Mouse (Mus musculus): ENCODE data around the gene Mgat4c.

Gene Mgat4c

DNA sequence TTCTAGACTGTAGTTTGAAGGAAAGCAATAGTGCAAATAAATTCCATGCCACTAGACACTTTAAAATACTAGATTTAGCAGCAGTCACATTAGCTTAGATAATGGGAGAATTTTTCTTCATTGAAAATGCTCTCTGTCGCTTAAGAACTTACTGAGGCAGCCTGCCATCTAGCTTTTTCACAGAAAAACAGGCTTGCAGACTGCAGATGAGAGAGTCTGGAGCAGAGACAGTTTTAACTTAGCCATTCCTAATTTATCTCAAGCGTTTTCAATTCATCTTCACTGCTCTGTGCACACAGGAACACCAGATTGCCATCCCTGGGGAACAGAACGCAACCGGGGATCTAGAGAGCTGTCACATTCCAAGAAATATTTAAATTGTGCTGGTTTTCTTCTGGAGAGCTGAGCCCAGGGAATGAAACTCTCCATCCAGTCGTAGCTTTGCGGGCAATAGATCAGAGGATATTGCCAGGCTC is at the start of gene Mgat4c:
Gene Mgat4c (plus strand): TSS at position 51 of the 476 bp plus-strand sequence.
- DNase-seq (ENCODE audit: extremely low spot score) = no peak

DNA sequence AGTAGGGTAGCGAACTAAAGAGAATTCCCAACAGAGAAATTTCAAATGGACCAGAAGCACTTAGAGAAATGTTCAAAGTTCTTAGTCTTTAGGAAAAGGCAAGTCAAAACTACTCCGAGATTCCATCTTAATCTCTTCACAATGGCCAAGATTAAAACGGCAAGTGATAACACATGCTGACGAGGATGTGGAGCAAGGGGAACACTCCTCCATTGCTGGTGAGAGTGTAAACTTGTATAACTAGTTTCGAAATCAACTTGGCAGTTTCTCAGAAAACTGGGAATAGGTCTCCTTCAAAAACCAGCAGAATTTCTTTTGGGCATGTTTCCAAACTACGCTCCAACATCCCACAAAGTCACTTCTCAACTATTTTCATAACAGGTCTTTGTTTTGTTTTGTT is 46.0 kb upstream of the Mgat4c start:
- no peak for DNase-seq (ENCODE audit: extremely low spot score)

DNA sequence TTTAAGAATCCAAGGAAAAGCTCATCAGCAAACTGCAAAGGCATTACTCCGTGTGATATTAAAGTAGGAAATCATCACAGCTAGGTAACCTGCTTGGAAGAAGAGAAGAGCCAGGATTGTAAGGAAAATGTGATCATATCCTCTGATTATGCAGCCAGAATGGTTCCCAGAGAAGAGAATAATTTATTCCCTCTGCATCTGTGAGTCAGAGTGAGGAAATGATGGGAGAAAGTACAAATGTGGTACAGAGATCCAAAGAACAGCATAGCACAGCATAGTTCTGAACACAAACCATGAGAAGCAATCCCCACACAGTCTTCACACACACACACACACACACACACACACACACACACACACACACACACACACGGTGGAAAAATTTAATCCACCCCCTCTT is 40.2 kb upstream of the Mgat4c start:
- DNase-seq (ENCODE audit: extremely low spot score) = no peak

DNA sequence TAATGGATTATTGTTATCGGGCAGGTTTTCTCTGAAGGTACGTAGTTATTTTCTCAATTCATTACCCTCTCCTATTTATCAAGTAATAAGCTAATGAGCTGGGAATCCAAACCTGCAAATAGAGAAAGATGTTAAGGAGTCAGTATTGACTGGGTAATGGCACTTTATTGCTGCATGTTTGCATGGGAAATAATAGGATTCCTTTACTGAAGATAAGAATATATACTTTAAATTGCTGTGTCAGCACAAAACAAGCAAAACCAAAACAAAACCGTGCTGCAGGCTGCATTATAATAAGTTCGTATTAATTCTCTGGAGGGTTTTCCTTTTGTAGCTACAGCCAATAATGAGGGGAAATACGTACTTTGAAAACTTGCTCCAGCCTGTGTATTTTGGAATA is 627 bp downstream of the Mgat4c start:
- no peak for DNase-seq (ENCODE audit: extremely low spot score)

DNA sequence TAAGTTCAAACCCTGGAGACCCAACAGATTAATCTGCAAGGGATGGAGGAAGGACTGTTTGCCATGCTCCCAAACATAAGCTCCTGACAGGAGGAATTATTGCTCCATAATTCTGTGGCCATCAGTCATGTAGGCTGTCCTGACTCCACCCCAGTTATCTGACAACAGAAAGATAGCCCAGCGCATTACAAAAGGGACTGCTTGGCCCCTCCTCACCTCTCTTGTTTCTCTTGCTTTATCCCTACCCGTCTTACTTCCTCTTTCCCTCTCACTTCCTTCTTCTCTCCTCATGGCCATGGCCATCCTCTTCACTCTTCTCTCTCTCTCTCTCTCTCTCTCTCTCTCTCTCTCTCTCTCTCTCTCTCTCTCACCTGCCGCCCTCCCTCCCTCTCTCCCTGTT is 80.5 kb downstream of the Mgat4c start:
- DNase-seq (ENCODE audit: extremely low spot score) = no peak

DNA sequence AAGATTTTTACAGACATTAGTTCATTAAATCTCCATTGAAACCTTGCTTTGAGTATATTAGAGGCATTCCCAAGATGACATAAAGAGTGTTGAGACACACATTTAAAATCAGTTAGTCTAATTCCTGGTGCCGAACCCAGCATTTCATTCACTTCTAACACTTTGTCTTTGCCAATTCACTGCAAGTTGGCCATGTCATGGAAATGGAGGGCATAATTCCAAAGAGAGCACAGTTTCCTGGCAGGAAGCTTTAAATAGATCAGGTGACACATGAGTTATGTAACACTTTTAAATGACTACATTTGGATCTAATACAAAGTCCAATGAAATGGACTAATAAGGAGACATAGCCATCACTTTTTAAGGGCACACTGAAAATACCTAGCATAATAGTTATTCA is 89.4 kb downstream of the Mgat4c start:
- DNase-seq (ENCODE audit: extremely low spot score) = no peak

DNA sequence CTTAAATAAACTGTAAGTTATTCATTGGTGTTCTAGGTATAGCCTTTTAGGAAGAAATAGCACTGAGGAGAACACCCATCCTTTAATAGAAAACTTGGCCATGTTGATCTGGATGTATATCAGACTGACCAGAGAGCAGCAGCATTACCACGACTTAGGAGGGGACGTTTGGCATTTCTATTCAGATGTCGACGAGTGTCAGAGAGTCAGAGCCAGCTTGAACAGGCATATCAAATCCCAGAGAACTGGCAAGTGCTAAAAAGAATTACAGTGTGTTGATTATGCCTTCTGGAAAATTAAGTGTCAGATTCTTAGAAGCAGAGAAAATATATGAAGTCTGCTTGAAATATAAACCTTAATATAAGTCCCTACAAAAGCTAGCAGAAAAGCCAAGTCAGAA is 89.9 kb downstream of the Mgat4c start:
- DNase-seq (ENCODE audit: extremely low spot score) = no peak

DNA sequence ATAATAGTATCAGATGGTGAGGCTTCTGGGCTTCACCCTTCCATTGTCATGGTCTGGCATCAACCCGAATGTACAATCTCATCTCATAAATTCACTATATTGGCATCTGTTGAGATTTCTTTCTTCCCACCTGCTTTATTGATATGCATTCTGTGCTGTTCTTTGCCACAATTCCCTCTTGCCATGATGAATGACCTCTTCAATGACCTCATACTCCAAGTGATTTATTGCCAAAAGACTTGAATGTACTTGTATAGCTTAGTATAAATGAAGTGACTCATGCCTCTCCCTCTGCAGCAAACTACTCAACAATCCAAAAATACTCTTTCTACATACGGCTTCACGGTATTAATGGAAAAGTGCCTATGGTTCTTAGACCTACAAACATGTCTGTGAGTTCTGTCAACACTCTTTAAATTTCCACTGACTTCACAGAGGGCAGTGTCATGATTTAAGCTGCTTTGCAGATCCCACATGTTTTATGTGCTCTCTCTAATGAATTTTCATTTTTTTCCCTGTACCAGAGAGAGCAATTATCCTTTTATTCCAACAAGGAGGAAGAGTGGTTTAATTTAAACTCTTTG is 102.0 kb downstream of the Mgat4c start:
- no peak for DNase-seq (ENCODE audit: extremely low spot score)

DNA sequence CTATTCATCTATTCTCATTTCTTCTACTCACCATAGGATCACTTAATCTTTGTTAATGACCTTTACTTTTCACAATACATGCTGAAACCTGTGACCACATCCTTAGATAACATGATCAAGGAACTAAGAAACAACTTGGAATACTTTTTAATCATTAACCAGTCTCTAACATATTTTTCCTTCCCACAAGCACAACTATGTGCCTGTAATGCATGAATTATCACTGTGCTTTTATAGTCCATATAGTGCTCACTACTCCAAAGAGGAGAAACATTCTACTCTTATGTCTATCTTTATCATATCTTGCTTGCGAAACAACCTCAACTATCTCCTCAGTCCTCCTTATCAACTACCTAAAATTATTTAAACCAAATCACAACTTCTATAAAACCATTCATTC is 114.2 kb downstream of the Mgat4c start:
- no peak for DNase-seq (ENCODE audit: extremely low spot score)

DNA sequence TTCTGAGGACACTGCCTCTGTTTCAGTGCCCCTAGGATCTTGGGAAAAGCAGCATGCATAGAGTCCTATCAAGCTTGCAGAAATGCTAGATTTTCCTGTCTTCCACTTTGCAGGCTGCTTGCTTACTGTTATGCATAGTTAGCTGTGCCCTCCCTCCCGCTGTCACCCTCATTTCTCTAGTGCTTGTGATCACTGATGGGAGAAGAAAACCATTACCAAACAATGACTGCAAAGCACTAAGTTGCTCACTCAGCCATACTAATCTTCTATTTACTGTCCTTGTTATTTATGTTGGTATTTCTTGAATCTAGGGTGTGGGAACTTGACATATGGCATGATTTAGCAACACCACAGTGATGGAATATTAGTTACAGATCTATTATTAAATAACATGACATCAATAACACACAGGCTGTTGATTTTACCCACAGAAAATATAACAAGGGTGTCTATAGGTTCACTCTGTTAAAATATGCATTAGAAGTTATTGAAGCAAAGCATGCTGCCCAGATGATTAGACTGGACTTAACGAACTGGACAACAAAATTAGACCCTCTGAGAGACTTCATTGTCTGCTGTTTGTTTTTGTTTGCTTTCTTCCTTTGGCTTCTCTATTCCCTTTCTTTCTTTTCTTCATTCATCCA is 117.7 kb downstream of the Mgat4c start:
- DNase-seq (ENCODE audit: extremely low spot score) = no peak

DNA sequence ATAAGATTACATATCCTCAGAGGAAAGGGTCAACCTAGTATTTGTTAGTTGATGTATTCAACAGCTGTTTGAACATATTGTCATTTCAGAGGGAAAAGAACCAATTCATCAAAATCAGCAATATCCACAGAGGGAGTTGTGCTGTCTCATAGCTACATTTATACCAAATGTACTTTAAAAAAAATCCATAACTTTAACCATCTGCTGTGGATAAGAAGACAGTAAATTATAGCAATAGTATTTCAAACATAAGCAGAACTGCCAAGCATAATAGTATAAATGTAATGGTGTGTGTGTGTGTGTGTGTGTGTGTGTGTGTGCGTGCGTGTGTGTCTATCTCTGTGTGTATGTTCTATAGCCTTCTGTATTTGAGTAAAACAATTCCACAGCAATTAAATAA is 127.5 kb downstream of the Mgat4c start:
- DNase-seq (ENCODE audit: extremely low spot score) = no peak

DNA sequence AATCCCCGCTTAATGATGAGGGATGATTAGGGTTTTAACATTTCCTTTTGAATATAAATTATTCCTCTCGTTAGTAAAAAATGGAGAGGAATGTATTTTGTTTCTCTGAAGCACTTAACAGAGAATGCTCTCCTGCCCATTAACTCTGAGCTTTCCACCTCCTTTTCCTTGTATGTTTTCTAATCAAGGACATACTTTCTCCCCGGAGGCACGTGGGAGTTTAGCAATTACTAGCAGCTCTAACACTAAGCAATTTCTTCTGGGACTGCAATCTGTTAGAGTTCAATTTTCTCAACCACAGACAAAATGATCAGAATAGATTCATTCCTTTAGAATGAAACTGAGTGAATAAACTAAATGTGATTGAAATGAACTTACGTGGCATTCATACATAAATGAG is 135.6 kb downstream of the Mgat4c start:
- no peak for DNase-seq (ENCODE audit: extremely low spot score)

DNA sequence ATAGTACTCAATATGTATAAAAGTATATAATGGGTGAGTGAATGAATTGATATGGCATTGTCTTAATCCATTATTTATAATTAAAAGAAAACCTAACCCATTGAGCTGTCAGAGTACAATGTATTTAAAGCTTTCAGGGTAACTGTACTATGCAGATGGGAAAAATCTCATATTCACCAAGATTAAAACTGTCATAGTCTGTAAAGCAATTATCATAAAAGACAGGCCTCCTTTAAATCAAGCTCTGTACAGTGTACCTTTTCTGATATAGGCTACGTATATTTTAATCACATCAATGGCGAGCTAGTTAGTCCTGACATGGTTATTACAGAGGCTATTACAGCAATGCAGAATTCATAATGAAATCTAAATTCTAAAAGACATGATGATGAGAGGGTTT is 146.7 kb downstream of the Mgat4c start:
- DNase-seq (ENCODE audit: extremely low spot score) = no peak

DNA sequence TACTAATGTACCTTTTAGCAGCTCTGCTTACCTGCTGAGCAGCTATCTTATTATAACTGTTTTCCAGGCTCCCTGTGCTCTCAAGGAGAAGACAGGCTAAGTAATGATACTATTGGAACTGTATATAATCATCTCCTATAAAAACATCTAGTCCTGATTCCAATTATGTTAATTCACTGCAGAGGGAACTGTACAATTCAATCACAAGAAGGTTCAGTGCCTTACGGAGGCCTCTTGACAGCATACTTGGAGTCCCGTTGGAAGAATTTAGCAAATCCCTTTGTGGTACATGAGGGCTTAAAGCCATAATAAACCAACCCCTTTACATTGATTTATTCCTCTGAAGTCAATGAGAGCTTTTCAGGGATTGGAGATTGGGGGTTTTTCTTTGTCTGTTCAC is 174.8 kb downstream of the Mgat4c start:
- DNase-seq (ENCODE audit: extremely low spot score) = no peak

DNA sequence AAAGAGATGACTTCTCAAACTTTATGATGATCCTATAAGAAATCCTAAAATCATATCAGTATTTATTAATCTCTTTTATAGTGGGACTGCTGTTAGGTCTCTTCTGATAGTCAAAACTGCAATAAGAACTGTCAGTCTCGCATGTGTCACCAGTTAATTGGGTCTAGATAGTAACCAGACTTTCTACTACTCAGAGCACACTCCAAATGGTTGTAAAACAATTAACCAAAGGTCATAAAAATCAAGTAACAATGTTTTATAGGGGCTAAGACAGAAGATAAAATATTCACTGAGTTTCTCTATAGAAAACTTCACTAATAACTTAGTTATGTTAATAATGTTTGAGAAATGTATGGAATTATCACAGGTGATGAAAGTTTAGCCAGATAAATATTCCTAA is 208.6 kb downstream of the Mgat4c start:
- no peak for DNase-seq (ENCODE audit: extremely low spot score)

DNA sequence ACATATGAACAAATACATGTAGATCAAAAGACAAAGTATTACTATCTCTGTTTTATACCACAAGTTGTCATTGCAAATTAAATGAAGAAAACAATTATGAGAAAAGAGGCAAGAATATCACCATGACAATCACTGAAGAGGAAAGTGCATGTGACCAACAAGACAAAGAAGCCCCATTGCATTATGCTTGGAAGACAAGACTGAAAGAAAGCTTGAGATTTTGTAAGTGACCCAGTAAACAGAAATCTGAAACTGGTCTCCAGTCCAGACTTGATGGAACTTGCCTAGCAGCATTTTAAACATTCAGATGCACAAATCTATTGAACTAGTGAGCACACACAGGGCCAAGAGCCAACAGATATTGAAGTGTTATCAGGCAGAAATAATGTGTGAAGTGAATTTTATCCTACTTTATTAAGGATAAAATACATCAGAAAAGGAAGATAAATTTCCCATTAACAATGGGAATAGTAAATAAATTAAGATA is 236.1 kb downstream of the Mgat4c start:
- DNase-seq (ENCODE audit: extremely low spot score) = no peak

DNA sequence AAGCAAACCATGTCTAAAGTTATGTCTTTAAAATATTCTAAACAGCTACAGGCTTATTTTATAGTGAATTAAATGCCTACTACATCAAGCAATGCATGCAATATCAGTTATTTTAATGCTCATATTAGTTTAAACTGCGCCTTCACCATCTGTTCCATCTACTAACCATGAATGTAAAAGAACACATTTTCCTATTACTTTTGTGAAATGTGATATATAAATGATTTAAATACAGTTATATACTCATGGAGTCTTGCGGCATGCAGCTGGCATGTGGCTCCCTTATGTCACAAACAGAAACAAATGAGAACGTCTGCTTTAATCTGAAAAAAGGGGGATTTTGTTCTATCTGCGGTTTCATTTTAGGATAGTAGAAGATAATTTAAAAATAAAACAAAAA is 316.3 kb downstream of the Mgat4c start:
- no peak for DNase-seq (ENCODE audit: extremely low spot score)

DNA sequence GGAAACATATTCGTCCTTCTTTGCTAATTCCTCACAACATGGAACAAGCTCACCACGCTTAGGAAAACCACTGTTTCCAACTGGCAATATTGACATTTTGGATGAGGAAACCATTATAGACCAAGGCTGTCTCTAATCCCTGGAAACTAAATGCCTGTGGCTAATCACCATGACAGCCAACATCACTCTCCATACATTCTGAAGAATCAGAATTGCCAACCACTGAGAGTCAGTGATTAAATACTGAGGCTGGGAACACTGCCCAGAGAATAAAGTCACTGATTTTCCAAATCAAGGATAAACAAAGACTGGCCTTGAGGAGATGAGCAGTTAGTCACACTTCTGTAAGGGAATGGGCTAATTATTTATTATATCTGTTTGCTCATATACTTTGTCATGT is 361.2 kb downstream of the Mgat4c start:
- no peak for DNase-seq (ENCODE audit: extremely low spot score)

DNA sequence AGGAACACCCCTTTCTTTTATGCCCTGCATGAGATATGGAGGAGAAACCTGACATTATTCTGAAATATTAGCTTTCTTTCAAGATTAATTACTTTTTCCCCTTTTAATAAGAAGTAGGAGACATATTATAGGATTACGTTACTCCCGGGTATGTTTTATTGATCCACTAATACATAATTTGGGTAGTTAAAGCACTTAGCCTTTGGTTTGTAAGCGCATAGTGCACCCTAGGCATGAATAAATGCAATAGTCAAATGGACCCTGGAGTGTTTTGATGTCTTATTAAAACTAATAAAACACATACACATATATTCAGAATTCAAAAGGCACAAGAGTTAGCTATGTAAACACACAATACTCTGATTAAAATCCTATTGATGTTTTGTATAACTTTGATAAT is 374.9 kb downstream of the Mgat4c start:
- DNase-seq (ENCODE audit: extremely low spot score) = no peak

DNA sequence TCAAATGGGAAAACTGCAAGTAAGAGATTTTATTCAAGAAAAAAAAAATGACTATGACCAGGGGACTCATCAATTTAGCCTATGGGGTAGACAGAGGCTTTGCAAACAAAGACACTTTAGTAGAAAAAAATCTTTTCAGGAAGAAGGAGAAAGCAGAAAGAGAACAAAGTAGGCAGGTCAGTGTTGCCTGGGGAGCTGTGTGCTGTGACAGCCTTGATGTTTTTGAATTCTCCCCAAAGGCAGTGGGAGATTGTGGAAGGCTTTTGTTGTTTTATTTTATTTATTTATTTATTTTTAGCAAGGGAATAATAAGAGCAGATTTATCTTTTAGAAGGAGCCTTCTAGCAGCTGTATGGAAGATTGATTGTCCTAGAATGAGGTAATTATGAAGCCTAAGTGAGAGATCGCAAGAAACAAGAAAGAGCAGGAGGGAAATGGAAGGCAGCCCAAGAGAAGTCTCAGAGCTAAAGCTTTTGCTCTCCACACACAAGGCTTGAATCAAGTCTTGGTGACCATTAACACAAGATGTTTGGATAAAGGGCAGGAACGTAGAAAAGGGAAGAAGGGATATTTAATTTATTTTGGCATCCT is 375.8 kb downstream of the Mgat4c start:
- peak; percentile 10 for DNase-seq (ENCODE audit: extremely low spot score)

DNA sequence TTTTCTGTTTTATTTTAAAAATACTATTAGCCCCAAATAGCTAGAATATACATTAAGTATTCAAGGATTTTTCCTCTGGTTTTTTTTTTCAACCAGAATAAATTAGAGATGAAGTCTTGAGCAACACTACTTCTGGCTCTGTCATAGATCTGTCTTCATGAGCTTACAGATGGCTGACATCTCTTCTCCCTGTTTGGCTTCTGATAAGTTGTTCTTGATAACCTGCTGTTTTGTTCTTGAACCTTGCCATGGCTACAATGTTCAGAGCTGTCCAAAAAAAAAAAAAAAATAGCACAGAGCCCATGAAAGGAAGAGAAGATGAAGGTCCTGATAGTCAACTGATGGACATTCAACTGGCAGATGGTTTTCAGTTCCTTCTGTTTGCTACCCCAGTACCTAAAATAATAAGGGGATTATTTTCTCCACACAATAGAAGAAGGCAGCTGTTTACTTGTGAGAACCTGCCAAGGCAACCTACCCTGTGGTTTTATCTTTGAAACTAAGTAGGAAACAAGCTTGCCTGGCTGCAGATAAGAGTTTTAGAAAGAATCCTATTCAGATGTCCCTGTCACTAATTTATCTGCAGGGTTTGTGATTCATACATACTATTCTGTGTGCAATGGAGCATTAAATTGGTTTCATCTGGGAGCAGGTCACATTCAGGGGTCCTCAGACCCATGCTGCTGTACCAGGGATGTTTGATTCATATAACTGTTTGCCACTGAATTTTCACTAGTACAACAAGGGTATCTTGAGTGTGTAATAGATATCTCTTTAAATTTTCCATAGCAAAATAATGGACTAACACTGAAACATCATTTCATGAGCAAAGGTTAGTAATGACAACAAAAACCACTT is 393.5 kb downstream of the Mgat4c start:
- no peak for DNase-seq (ENCODE audit: extremely low spot score)

DNA sequence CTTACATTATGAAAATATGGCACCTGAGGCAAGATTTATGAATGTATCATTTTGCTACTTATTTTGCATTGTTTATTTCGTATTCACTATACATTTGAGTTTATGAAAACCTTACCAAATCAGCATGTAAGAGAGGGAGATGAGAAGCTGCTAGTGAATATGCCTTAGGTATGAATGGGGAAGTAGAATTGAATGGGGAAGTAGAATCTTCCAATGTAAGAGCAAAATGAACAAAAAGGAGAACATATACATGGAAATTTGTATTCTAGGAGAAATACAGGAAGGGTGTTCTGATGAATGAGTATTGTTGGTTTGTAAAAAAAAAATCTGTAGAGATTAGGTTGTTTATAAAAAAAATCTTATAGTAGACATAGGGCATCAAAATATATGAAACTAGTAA is 441.9 kb downstream of the Mgat4c start:
- no peak for DNase-seq (ENCODE audit: extremely low spot score)

Measured in embryo, embryonic 9.5 days (tissue).